Mouse (Mus musculus) layer of hippocampus, postnatal 14 days (tissue): ENCODE results near the gene Selenoo. TPM values are rescaled to one million over a fixed set of nuclear protein-coding genes. Genes with fewer than 3 reads are reported as not detected.

ENCODE experiments used
- DNase-seq, 2 experiments: peaks; one replicate each; pipeline ENCODE4 v3.0.0; 2021 to 2022; ENCODE audit warnings: low spot score in 2 of 2, mixed read lengths in 1 of 2
- total RNA-seq, 2 experiments: library from RNA; stranded (reverse); gene quantifications; 2 replicates each; pipeline ENCODE4 v1.2.3; 2021

The Selenoo gene
- total RNA-seq, 2 experiments from 2014 or later, result 20.8 to 20.9 TPM

DNA sequence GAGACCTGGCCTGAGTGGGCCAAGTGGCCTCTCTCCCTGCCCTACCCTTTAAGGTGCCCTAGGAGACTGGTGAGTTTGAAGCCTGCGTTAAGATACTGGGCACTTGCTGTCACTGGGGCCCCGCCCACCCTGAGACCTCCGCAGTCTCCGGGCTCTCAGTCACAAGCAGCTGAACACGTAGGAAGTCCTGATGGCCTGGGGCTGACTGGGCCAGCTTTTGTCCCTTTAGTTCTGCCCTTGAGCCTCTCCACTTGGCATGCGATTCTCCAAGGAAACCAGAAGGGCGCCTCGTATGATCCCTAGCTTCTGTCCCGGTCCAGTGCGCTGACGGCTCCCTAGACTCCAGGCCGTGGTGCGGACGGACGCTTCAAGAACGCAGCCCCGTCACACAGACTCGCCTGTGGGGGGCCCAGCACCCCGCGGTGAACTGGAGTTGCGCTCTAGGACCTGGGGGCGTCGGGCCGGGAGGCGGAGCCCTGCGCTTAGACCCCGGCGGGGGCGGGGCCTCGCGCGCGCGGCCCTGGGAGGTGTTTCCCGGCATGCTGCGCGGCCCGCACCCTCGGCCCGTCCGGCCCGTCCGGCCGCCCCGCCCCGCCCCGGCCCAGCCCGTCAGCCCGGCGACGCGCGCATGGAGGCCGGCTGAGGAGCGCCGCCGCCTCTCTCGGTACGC, 13.3 kb upstream of the Selenoo start:
- DNase-seq, result peak; percentile 82 to 86

DNA sequence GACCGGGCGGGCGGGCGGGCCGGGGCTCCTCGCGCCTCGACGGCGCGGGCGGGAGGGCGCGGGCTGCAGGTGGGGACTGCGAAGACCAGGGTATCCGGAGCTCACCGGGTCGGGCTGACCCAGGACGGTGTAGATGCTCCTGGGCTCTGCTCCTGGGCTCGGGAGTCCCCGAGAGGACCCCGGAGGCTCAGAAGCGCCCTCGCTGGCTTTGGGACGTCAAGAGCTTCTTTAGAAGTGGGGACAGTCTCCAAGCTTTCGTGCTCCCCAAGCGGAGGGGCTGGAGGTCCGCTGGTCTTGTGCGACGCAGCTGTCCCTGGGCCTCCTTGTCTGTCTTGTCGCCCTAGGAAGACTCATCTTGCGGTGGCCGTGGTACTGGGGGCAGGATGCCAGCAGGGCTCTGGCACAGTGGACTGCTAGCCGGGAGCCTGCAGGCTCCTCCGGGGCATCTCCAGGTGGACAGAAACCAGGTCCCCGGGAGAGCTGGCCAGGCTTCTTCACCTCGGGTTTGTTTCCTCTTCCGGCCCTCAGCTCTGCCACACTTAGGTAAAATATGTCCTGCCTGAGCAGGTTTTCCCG, 12.6 kb upstream of the Selenoo start:
- DNase-seq, result peak; percentile 58 to 59

DNA sequence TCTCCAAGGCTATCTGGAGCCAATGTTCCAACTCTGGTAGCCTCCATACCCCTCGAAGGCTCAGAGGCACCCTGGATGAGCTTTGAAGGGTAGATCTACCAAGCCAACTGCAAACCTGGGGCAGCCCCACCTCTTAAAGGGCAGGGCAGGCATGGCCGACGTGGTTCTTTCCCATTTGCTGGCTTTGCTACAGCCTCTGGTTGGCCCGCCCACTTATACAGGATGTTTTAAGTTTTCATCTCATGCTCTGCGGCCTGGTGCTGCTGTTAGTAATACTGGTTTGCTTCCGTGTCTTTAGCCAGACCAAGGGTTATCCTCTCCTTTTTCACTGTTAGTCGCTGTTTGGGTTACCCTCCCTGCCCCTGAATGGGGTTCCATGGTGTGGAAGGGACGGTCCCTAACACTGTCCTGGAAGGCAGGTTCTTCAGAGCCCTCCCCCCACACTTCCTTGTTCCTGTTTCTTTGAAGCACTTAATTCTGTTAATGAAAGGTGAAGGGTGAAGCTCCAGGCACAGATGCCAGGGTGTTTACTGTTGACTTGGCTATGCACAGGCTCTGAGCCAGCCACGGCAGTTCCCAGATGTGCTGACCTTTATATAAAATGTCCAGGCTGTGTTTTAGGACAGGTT, 10.6 kb upstream of the Selenoo start:
- no peak for DNase-seq

DNA sequence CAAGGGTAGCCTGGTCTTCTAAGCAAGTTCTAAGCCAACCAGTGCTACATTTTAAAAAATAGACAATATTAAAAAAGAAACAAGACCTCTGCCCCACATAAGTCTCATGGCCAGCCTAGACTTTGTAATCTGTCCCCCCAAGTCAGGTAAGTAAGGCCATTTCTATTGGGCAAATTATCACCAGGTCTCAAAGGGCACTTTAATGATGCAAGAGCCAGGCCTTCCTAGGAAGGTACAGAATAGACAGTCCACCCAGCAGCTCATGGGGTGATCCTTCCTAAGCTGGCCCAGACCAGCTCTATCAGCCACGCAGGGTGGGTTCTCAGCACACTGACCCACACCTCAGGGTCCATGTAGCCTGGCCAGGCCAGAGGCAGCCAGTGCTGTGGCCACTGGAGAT, 5.0 kb upstream of the Selenoo start:
- DNase-seq, result no peak

DNA sequence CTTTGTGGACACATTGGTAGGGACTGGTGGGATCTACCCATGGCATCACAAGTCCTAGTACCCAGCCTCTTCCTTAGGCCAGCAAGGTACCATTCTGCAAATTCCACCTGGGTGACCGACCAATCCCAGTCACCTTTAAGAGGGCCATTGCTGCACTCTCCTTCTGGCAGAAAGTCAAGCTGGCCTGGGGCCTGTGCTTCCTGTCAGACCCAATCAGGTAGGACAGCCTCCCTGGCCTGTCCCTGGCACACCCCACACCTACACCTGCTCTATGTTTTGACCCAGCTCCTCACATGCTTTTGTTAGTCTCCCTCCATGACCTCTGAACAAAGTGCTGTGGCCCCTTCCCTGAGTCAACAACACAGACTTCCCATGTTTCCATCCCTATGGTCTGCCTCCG, 4.1 kb upstream of the Selenoo start:
- no peak for DNase-seq

DNA sequence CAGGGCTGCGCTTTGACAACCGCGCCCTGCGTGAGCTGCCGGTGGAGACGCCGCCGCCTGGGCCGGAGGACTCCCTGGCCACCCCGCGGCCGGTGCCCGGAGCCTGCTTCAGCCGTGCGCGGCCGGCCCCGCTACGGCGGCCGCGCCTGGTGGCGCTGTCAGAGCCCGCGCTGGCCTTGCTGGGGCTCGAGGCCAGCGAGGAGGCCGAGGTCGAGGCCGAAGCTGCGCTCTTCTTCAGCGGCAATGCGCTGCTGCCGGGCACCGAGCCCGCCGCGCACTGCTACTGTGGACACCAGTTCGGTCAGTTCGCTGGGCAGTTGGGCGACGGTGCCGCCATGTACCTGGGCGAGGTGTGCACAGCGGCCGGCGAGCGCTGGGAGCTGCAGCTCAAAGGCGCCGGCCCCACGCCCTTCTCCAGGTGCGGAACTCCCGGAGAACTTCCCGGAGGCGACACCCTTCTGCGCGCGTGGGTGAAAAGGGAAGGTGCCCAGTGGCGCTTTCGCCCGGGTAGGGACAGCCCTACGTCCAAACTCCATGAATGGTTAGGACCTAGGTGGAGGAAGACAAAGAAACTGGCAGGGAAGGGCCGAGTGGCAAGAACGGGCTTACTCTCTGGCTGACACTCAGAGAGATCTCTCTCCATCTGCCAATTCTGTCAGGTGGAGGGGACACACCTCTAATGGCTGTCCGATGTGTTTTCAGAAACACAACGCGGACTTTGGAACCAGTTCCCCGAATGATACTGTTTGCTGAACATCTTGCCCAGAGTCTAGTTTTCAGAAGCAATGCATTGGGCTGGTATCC, 566 bp downstream of the Selenoo start:
- DNase-seq, result no peak

DNA sequence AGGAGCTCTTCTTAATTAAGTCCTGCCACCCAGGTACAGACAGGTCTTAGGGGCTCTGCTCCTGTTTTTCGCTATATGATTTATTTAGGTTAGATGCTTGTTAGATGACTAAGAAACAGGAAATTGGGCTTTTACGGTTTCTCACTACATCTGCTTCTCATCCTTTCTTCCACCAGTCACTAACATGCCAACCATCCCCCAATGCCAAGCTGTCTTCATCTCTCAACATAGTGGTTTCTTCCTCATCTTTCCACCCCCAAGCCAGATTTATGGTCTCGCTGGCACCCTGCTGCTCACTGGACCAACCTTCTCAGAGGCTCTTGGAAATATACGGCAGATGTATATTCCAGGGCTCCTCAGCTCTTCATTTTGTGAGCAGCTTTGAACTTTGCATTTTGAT, 1.8 kb downstream of the Selenoo start:
- no peak for DNase-seq

DNA sequence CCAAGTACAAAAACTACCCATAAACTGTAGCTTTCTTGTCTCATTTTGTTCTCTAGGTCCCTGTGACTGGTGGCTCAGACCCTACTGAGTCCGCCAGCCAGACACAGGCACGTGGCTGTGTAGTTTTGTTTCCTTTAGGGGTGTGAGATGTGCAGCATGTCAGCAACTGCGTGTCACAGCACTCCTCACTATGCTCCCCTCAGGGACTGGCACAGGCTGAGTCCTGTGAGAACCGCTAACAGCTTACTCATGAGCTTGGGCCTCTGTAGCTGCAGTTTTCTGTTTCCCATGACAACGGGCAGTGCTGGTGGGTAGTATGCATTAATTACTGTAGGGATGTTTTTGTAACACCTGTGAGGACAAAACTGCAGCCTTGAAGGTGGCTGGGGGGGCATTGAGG, 3.3 kb downstream of the Selenoo start:
- DNase-seq, result no peak

DNA sequence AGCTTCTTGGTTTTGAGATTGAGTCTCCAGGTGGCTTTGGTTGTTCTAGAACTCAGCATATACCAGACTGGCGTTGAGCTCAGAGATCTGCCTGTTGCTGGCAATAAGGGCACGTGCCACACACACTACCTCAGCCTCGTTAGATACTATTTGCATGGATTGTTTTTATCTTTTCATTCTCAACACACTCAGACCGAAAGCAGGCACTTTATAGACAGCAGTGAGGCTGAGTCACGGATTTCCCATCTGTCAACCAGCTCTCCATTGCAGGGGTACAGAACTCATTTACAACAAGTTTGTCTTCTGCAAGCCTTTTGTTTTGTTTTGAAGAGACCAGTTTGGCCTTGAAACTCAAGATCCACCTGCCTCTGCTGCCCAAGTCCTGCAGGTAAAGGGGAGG, 8.6 kb downstream of the Selenoo start:
- DNase-seq, result peak in 1 of 2 experiments; percentile 45

DNA sequence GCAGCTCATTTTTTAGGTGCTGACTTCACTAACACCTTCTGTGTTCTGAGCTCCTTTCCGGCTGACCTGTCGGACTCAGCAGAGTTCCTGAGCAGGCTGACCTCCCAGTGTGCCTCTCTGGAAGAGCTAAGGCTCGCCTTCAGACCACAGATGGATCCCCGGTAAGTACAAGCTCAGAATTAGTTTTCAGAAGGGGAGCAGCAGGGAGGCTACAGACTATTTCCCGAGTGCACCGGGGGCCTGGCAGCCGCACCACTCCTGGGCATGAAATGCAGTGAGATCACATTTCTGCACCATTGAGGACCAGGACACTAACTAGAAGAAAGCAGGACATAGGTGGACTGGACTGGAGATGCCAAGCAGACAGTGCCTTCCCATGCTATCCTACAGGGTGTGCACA, 9.7 kb downstream of the Selenoo start:
- no peak for DNase-seq

DNA sequence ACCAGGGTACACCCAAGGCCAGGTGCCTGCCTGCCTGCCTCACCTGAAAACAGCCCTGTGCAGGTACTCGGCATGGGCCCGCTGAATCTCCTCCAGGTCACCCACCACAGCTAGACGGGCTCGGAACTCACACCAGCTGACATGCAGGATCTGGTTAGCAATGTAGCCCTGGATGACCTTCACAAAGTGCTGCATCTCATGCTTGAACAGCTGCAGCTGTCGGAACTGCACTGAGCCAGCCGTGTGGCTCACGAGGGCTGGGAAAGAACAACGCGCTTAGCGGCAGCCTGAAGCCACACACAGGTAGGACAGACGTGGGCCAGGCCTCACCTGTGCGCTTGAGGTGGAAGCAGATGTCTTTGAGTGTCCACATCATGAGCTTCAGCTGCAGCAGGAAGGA, 11.9 kb downstream of the Selenoo start:
- no peak for DNase-seq

DNA sequence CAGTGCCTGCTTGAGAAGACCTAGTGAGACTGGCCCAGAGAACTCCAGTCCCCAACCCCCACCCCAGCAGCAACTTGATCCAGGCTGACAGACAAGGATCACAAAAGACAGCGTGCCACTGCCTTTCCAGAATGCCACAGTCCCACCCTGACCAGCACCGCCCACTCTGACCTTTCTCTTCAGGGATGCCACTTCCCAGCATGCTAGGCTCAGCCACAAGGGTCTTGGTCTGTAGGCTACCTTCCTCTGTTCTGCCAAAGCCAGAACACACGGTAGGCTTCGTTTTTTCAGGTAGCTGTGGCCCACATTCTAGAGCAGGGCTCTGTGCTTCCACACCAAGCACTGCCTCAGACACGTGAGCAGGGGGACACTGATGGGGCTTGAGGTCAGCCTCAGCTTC, 13.8 kb downstream of the Selenoo start:
- no peak for DNase-seq

DNA sequence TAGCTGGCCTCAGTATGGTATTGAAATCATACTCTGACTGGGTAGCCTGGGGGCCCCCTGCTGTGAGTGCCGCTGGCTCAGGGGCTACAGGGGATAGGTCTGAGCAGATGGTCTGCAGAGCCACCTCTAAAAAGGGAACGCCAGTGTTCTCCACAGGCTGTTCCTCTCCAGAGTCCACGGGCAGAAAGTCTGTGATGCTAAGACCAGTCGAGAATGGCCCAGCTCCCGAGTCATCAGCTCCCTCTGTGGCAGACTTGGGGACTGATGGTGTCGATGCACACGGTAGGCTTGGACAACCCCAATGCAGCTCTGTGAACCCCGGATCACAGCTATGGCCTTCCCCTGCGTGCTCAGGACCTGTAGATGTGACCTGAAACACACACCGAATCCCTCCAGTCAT, 15.0 kb downstream of the Selenoo start:
- no peak for DNase-seq

DNA sequence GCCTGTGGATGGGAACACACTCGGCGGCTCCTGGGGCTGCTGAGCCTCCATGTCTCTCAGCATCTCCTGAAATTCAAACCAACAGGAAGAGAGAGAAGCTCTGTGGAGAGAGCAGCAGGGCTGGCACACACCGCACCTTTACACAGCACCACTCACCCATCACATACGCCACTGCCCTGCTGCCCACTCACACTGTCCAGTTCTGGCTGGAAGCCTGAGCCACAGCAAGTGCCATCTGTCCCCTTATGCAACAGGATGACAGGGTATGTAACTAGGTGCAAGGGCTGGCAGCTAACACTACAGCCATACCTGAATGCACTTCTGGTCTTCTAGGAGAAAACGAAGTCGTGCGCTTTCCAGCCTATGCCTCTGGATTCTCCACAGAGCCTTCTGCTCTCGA, 15.5 kb downstream of the Selenoo start:
- no peak for DNase-seq

DNA sequence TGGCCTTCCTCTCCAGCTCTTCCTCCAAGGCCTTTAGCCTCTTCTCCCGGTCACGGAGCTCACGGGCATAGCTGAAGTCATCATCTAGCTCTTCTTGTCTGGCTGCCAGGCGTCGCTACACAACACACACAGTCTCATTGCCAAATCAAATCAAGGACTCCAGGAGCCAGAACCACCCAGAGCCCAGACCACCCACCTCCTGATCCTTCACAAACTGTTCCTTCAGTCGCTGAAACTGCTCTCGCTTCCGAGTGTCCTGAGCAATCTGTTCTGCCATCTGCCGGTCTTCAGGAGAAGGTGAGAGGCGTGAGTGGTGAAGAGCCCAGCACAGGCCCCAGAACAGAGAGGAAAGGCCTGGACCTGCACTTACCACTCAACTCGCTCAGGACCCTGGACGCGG, 17.2 kb downstream of the Selenoo start:
- DNase-seq, result no peak

DNA sequence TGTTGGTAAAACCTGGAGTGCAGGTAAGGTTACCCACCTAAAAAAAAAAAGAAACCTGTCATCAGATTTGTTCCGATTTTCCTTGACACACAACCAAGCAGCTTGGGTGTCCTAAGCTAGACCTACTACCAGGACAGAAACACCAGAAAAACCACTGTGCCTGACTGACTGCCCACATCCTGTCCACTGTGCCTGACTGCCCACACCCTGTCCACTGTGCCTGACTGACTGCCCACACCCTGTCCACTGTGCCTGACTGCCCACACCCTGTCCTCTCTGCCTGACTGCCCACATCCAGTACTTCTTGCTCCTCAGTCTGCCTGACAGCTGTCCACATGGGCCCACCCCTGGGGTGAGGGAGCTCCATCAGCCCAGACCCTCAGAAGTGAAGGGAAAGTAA, 18.1 kb downstream of the Selenoo start:
- no peak for DNase-seq

DNA sequence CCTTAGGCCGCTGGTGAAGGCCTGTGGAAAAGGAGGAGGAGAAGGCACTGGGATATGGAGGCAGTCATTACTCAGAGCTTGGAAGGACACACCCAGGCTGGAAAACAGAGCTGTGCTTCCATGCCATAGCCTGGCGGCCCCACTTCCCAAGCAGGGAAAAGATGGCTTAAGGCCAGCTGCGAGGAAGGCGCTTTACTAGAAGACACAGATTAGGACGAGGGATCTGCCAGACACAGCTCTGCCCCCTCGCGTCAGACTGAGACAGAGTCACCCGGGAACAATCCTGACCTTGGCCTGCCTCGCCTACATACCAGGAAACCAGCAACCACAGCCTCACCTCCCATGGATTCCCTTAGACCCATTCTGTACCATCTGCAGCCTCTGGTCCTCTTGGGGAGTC, 21.3 kb downstream of the Selenoo start:
- DNase-seq, result no peak

DNA sequence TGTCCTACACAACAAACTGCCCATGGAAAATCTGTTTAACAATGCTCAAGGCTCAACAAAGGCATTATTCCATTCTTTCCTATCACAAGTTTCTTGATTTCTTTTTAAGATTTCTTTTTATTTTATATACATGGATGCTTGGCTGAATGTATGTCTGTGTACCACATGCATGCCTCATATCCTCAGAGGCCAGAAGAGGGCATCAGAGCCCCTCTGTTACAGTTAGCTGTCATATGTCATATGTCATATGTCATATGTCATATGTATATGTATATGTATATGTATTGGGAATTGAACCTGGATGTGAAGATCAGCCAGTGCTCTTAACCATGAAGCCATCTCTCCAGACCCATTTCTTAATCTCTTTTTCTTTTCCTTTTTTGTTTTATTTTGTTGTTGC, 29.1 kb downstream of the Selenoo start:
- DNase-seq, result no peak

DNA sequence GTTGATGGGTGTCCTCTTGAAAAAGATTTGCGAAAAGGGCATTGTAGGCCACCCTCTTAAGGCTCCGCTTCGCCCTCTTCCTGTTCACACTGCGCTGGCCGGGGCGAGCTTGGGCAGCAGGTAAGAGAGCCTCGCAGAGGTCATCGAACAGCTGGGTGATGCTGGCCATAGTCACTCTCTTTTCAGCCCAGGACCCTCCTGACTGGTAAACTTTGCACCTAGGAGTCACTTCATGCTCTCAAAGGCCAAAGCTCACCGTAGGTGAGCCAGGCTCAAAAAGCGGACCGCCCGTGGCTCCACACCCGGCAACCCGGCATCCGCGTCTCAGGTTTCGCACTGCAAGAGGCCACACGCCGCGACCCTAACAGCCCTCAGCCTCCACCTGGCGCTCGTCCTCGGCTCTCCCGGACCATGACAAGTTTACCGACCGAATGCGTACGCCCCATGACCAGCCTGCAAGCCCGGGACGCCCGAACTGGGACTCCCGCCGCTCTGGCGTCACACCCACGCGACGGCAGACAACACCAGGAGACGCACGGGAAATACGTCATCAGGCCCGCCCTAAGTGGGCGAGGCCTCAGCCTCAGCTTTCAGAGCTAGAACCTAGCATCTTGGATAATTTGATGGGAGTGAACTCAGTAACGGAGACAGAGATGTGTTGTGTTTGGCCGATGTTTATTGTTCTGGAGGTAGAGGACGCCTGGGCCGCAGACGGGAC, 33.9 kb downstream of the Selenoo start, which contains the start of gene Tubgcp6:
TSS of gene Tubgcp6 (minus strand) at position 464 of the 718 bp plus-strand sequence.
- peak; percentile 95 to 96 for DNase-seq

DNA sequence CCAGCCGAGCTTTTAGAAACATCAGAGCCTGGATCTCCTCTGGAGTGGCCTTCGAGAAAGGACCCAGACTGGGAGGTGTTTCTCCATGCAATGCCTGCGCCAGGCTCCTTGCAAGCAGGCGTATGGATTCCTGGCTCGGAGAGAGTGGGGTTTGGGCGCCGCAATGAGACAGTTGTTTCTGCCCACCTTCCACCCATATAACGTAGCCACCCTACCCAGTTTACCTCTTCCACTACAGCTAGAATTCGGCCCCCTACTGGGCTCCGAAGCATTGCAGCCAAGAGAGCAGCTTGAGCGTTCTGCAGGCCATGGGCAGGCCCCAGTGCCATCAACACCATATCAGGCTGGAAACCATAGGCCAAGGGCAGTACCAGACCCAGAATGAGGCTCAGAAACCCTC, 34.7 kb downstream of the Selenoo start:
- peak in 1 of 2 experiments; percentile 49 for DNase-seq

DNA sequence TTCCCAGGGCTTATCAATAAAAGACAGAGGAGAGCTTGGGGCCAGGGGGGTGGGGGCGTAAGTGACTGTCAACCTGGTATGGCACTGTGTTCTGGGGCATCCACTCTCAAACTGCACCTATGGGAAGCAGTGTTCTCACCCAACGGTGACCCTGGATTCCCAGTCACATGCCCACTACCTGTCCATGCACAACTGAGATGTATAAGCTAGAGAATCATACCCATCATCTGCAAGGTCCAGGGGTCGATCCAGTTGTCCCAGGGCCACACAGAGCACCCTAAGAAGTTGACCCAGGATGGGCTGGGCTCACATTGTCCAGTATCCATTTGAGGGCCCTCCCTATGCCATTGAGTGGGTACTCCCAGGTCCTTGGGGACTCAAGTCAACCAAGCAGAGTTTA, 35.4 kb downstream of the Selenoo start:
- DNase-seq, result no peak
